Mouse (Mus musculus) MEL (cell line): Measurements from ENCODE around the gene Cwc22.

Source experiments
- BHLHE40 ChIP-seq: IDR thresholded peaks from 2 replicates; pipeline ENCODE4 v1.6.1; 2012; ENCODE audit warnings: low read depth, mild to moderate bottlenecking, inconsistent platforms, low read length, improper control_type of control experiment, borderline replicate concordance
- CHD2 ChIP-seq: IDR thresholded peaks from 2 replicates; pipeline ENCODE4 v1.6.1; 2011; ENCODE audit warnings: low read length, improper control_type of control experiment
- CTCF ChIP-seq, 3 experiments: IDR thresholded peaks in 2 of 3; conservative IDR thresholded peaks in 1 of 3; 2 replicates each; pipeline ENCODE4 v1.5.1; 2011 to 2012; ENCODE audit warnings: low read length in 3 of 3, low read depth in 2 of 3, mild to moderate bottlenecking in 2 of 3, improper control_type of control experiment in 1 of 3, inconsistent platforms in 1 of 3, mixed read lengths in 1 of 3, moderate library complexity in 1 of 3; ENCODE audit not compliant: control insufficient read depth in 1 of 3, insufficient read depth in 1 of 3, poor library complexity in 1 of 3, severe bottlenecking in 1 of 3
- EP300 ChIP-seq, 2 experiments: IDR thresholded peaks; 2 replicates each; pipeline ENCODE4 v1.6.1; 2011; ENCODE audit warnings: improper control_type of control experiment in 2 of 2, low read length in 2 of 2, low read depth in 1 of 2, mild to moderate bottlenecking in 1 of 2
- HCFC1 ChIP-seq: IDR thresholded peaks from 2 replicates; pipeline ENCODE4 v1.6.1; 2012; ENCODE audit warnings: low read depth, mild to moderate bottlenecking, inconsistent platforms, low read length, improper control_type of control experiment, moderate library complexity
- POLR2A ChIP-seq, 2 experiments: IDR thresholded peaks; 2 replicates each; pipeline ENCODE4 v1.6.1; 2011 to 2012; ENCODE audit warnings: low read length in 2 of 2, mild to moderate bottlenecking in 2 of 2, control low read depth in 1 of 2, improper control_type of control experiment in 1 of 2, low read depth in 1 of 2, moderate library complexity in 1 of 2; ENCODE audit not compliant: control insufficient read depth in 1 of 2, insufficient read depth in 1 of 2, poor library complexity in 1 of 2
- TAL1 ChIP-seq: IDR thresholded peaks from 2 replicates; pipeline ENCODE4 v1.6.1; 2012; ENCODE audit warnings: mild to moderate bottlenecking, inconsistent platforms, low read length, moderate library complexity, mixed read lengths
- ZKSCAN1 ChIP-seq: IDR thresholded peaks from 2 replicates; pipeline ENCODE4 v1.6.1; 2012; ENCODE audit warnings: low read depth, mild to moderate bottlenecking, inconsistent platforms, low read length, improper control_type of control experiment, moderate library complexity
- ZNF384 ChIP-seq: IDR thresholded peaks from 2 replicates; pipeline ENCODE4 v1.6.1; 2012; ENCODE audit warnings: low read depth, mild to moderate bottlenecking, inconsistent platforms, low read length, improper control_type of control experiment

DNA sequence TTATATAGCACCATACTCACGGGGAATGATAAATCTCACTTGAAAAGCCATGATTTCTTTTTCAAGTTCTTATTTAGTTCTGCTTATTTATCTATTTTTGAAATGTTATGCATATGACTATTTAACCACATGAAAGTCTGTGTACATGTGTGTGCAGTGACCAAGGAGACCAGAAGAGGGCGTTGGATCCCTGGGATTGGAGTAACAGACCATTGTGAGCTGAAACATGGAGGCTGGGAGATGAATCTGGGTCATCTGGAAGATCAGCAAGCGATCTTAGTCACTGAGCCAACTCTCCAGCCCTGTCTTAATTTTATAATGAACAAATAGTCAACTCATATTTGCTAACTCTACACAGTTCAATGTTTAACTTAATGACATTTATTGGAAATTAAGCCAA is 110.4 kb downstream of the Cwc22 start:
- TF ChIP-seq TAL1 (no peak), HCFC1 (no peak), ZKSCAN1 (no peak), ZNF384 (no peak), CTCF (IDR thresholded peaks at IDR 0.05 in 2 of 3, conservative IDR thresholded peaks at IDR 0.05 in 1 of 3; ENCODE audit: control insufficient read depth in 1 of 3, insufficient read depth in 1 of 3, low read depth in 2 of 3, low read length in 3 of 3, poor library complexity in 1 of 3, severe bottlenecking in 1 of 3) (no peak; a peak in 1 of 6 replicates), POLR2A (IDR thresholded peaks at IDR 0.05; ENCODE audit: control insufficient read depth in 1 of 2, insufficient read depth in 1 of 2, low read depth in 1 of 2, low read length in 2 of 2, poor library complexity in 1 of 2) (no peak), EP300 (IDR thresholded peaks at IDR 0.05; ENCODE audit: low read depth in 1 of 2, low read length in 2 of 2) (no peak), CHD2 (no peak), BHLHE40 (no peak)
